Mouse (Mus musculus) yolk sac, embryonic 10.5 days (tissue): ENCODE results near the gene Rapgef2.
"Not testable (repeated sequence)": the region's sequence is repeated elsewhere in the genome, so short reads cannot be mapped to it uniquely, and the experiment has no call there.

Source experiments
- DNase-seq: peaks from one replicate; pipeline ENCODE4 v3.0.0-alpha.2; 2017; ENCODE audit warnings: low spot score

Gene Rapgef2

GRCm38 (mm10) chr3:79202275-79203153 lies 83.8 kb downstream of the Rapgef2 start:
- DNase-seq, result no peak

- DNase-seq, result no peak
Observed at GRCm38 (mm10) chr3:79196708-79197437, 89.4 kb downstream of the Rapgef2 start.

- no peak for DNase-seq
Observed at GRCm38 (mm10) chr3:79195280-79195679, 91.0 kb downstream of the Rapgef2 start.

GRCm38 (mm10) chr3:79194111-79194793 lies 92.1 kb downstream of the Rapgef2 start:
- DNase-seq, result no peak

GRCm38 (mm10) chr3:79193001-79193400 lies 93.3 kb downstream of the Rapgef2 start:
- DNase-seq, result no peak

GRCm38 (mm10) chr3:79191981-79192380 lies 94.3 kb downstream of the Rapgef2 start:
- no peak for DNase-seq

- no peak for DNase-seq
Observed at GRCm38 (mm10) chr3:79191471-79191870, 94.8 kb downstream of the Rapgef2 start.

- no peak for DNase-seq
Observed at GRCm38 (mm10) chr3:79190377-79190776, 95.9 kb downstream of the Rapgef2 start.

GRCm38 (mm10) chr3:79187912-79188311 lies 98.4 kb downstream of the Rapgef2 start:
- DNase-seq, result no peak

GRCm38 (mm10) chr3:79182290-79182689 lies 104.0 kb downstream of the Rapgef2 start:
- no peak for DNase-seq

- DNase-seq, result peak; percentile 55
Observed at GRCm38 (mm10) chr3:79181248-79181991, 104.9 kb downstream of the Rapgef2 start.

- no peak for DNase-seq
Observed at GRCm38 (mm10) chr3:79180086-79180485, 106.2 kb downstream of the Rapgef2 start.

- DNase-seq, result no peak
Observed at GRCm38 (mm10) chr3:79179499-79180053, 106.7 kb downstream of the Rapgef2 start.

- no peak for DNase-seq
Observed at GRCm38 (mm10) chr3:79178708-79179107, 107.6 kb downstream of the Rapgef2 start.

GRCm38 (mm10) chr3:79178070-79178469 lies 108.2 kb downstream of the Rapgef2 start:
- no peak for DNase-seq

GRCm38 (mm10) chr3:79177136-79177870 lies 109.0 kb downstream of the Rapgef2 start:
- DNase-seq, result no peak

GRCm38 (mm10) chr3:79174168-79174567 lies 112.1 kb downstream of the Rapgef2 start:
- no peak for DNase-seq

GRCm38 (mm10) chr3:79173291-79173690 lies 113.0 kb downstream of the Rapgef2 start:
- DNase-seq, result no peak

- not testable (repeated sequence) for DNase-seq
Observed at GRCm38 (mm10) chr3:79171146-79171545, 115.2 kb downstream of the Rapgef2 start.

- no peak for DNase-seq
Observed at GRCm38 (mm10) chr3:79168168-79168827, 118.0 kb downstream of the Rapgef2 start.
